Mouse (Mus musculus) hindbrain, embryonic 14.5 days (tissue): Measurements from ENCODE around the gene Gm49776. TPM values are rescaled to one million over a fixed set of nuclear protein-coding genes. Genes with fewer than 3 reads are reported as not detected.
A peak's percentile ranks its signal among the peaks of the same experiment; 100 is the strongest.
"Not testable (repeated sequence)": the region's sequence is repeated elsewhere in the genome, so short reads cannot be mapped to it uniquely, and the experiment has no call there.

Experiments used
- ATAC-seq: fragments of 200-750 bp; cut with Nextera tagmentation; 2 replicates; pipeline ENCODE4 v1.8.0; 2017; ENCODE audit warnings: moderate number of reproducible peaks, mild to moderate bottlenecking, moderate TSS enrichment, moderate library complexity; ENCODE audit not compliant: low FRiP score
- DNase-seq: peaks from one replicate; pipeline ENCODE4 v3.0.0-alpha.2; 2015; ENCODE audit warnings: low spot score
- H3K27ac ChIP-seq: fragments of 300-500 bp; sonication (generic); 2 replicates; pipeline ENCODE4 v1.5.1; 2014; ENCODE audit warnings: mild to moderate bottlenecking, moderate library complexity
- H3K27me3 ChIP-seq: fragments of 300-500 bp; sonication (generic); 2 replicates; pipeline ENCODE4 v1.6.1; 2014; ENCODE audit warnings: mild to moderate bottlenecking, low read length, mixed read lengths; ENCODE audit not compliant: control insufficient read depth, insufficient read depth
- H3K36me3 ChIP-seq: fragments of 300-500 bp; sonication (generic); replicated peaks from 2 replicates; pipeline ENCODE4 v1.6.1; 2014; ENCODE audit not compliant: control insufficient read depth, insufficient read depth
- H3K4me1 ChIP-seq: fragments of 300-500 bp; sonication (generic); replicated peaks from 2 replicates; pipeline ENCODE4 v1.6.1; 2014; ENCODE audit warnings: antibody characterized with exemption, low read length, mixed read lengths; ENCODE audit not compliant: control insufficient read depth, insufficient read depth
- H3K4me2 ChIP-seq: fragments of 300-500 bp; sonication (generic); replicated peaks from 2 replicates; pipeline ENCODE4 v1.6.1; 2014; ENCODE audit warnings: mild to moderate bottlenecking, moderate library complexity
- H3K4me3 ChIP-seq: fragments of 300-500 bp; sonication (generic); replicated peaks from 2 replicates; pipeline ENCODE4 v1.5.1; 2014; ENCODE audit warnings: mild to moderate bottlenecking, low read length
- H3K9ac ChIP-seq: fragments of 300-500 bp; sonication (generic); 2 replicates; pipeline ENCODE4 v1.6.1; 2014
- H3K9me3 ChIP-seq: fragments of 300-500 bp; sonication (generic); 2 replicates; pipeline ENCODE4 v1.6.1; 2016; ENCODE audit warnings: low read length; ENCODE audit not compliant: control insufficient read depth
- WGBS: fragments of 180-500 bp; shearing (Covaris S2); extraction: QIAGEN DNeasy Blood & Tissue Kit; methylation state at CpG from one replicate; pipeline ENCODE4 v1.1.7; 2014; 5-methylcytosine and 5-hydroxymethylcytosine counted together
- polyA plus RNA-seq: library from polyadenylated mRNA; unstranded; fragments of >200 nt; fragmentation: Nextera tagmentation; extraction: Ambion mirVana; gene quantifications from 2 replicates; pipeline ENCODE4 v1.2.1, GENCODE M21; 2014

The Gm49776 gene
- polyA plus RNA-seq: 5.3 TPM in 1 of 2 replicates, not detected in the other

- H3K4me1 ChIP-seq: no peaks in the 10 kb centered on the region
- ATAC-seq: no peak
- no peaks in the 10 kb centered on the region for H3K9me3 ChIP-seq
- no peak for DNase-seq
- no peak within 1 kb of the TSS for H3K4me3 ChIP-seq
- 96% methylated on average over 2 of the region's 2 CpGs for WGBS
- H3K9ac ChIP-seq: no peak within 1 kb of the TSS
- no peak within 1 kb of the TSS for H3K27ac ChIP-seq
- no peak within 1 kb of the TSS for H3K4me2 ChIP-seq
- no peaks in the 10 kb centered on the region for H3K27me3 ChIP-seq
- peaks cover 94% of the 10 kb centered on the region for H3K36me3 ChIP-seq
Measured at GRCm38 (mm10) chr16:18258221-18258620, at the start of gene Gm49776. Gene Gm49776 (minus strand): TSS chr16:18258321.

DNA sequence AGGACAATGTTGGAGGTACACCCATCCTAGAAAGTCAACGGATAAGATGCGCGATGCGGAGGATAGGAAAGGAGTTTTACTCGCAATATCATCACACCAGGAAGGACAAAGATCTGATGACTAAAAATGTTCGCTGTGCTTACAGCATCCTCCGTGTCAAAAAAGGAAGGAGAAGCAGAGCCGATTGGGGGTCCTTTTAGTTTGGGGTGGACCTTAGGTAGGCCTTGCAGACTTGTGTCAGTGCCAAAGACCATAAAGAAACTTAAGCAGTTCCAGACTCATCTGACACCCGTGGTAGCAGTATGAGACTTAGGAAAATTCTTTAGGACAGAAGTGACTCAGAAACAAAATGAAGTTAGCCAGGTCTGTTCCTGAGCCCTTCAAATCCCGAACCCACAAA, 31.5 kb upstream of the Gm49776 start:
- Histone ChIP-seq H3K4me2 (peak overlapping the region; percentile 52), H3K9ac (peak overlapping the region; percentile 51; the same call in 1 of the 2 replicates), H3K4me3 (peak overlapping the region; percentile 68), H3K27ac (0 out of 2 replicates have a peak overlapping the region, but pooled peaks have one; percentile 62), H3K4me1 (peaks cover 25% of the 10 kb centered on the region)
- H3K9me3 ChIP-seq, H3K36me3 ChIP-seq, ATAC-seq, DNase-seq, H3K27me3 ChIP-seq: not testable (repeated sequence)
- WGBS: 4% methylated on average over 9 of the region's 10 CpGs

DNA sequence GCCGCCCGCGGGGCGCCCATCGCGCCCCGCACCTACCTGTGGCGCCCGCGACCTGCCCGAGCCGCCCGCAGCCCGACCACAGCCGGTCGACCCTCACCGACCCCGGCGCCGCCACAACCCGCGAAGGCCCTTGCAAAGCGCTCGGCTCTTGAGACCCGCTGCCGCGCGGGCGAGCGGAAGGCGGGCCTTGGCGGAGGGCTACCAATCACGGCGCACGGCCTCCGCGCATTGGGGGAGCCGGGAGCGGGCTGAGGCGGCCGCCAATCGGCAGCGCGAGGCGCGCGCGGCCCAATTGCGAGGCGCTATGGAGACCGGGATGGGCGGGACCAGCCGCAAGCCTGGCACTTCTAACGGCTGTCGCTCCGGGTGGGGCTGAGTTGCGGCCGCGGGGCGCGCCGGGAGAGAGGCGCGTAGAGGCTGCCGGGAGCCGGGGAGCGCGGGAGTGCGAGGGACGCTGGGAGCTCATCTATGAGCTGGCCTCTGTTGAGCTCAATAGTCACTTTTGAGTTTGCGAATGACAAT, 31.0 kb upstream of the Gm49776 start, which contains the start of gene Dgcr8:
TSS of gene Dgcr8 (minus strand) at position 180 of the 522 bp plus-strand sequence.
- peak within 1 kb of the TSS; percentile 75 for H3K9ac ChIP-seq
- ATAC-seq (peak; percentile 100), DNase-seq (peak; percentile 97)
- peak within 1 kb of the TSS; percentile 68 for H3K4me3 ChIP-seq
- whole genome bisulfite sequencing: under 1% methylated on average over 60 of the region's 71 CpGs
- H3K4me2 ChIP-seq: peak within 1 kb of the TSS; percentile 95
- peak within 1 kb of the TSS; percentile 72 for H3K27ac ChIP-seq
- H3K36me3 ChIP-seq: peaks cover 8% of the 10 kb centered on the region
- peaks cover 25% of the 10 kb centered on the region for H3K4me1 ChIP-seq
- H3K27me3 ChIP-seq: no peaks in the 10 kb centered on the region
- H3K9me3 ChIP-seq: no peaks in the 10 kb centered on the region

- DNase-seq: peak; percentile 43
- Histone ChIP-seq H3K36me3 (peaks cover 13% of the 10 kb centered on the region), H3K4me2 (peak overlapping the region; percentile 95), H3K4me1 (peaks cover 25% of the 10 kb centered on the region), H3K27ac (peak overlapping the region; percentile 72), H3K27me3 (no peaks in the 10 kb centered on the region), H3K9ac (peak overlapping the region; percentile 75), H3K9me3 (no peaks in the 10 kb centered on the region), H3K4me3 (peak overlapping the region; percentile 68)
- 0% methylated on average over 27 of the region's 31 CpGs for WGBS
- ATAC-seq: peak; percentile 77
Measured at GRCm38 (mm10) chr16:18288581-18289061, 30.5 kb upstream of the Gm49776 start.

GRCm38 (mm10) chr16:18288166-18288565, 30.0 kb upstream of the Gm49776 start:
- no peaks in the 10 kb centered on the region for H3K27me3 ChIP-seq
- ATAC-seq: no peak
- H3K4me2 ChIP-seq: peak overlapping the region; percentile 95
- peak overlapping the region; percentile 68 for H3K4me3 ChIP-seq
- peaks cover 18% of the 10 kb centered on the region for H3K36me3 ChIP-seq
- peak overlapping the region; percentile 75 for H3K9ac ChIP-seq
- H3K4me1 ChIP-seq: peaks cover 25% of the 10 kb centered on the region
- 2% methylated on average over 4 of the region's 4 CpGs for WGBS
- H3K27ac ChIP-seq: peak overlapping the region; percentile 72
- DNase-seq: no peak
- H3K9me3 ChIP-seq: no peaks in the 10 kb centered on the region

DNA sequence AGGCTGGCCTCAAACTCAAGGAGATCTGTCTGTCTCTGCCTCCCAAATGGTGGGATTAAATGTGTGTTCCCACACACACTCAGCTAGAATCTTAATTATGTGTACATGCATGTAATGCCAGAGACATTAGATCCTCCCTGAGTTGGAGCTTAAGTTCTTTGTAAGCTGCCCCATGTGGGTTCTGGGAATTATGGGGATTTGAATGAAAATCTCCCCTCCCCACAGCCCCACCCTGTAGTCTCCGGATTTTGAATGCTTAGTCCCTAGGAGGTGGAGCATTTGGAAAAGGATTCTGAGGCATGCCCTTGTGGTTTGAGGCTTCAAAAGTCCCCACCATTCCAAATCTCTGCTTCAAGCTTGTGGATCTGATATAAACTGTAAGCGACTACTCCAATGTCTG, 17.0 kb upstream of the Gm49776 start:
- Histone ChIP-seq H3K4me1 (no peaks in the 10 kb centered on the region), H3K27ac (no peak overlapping the region), H3K9ac (no peak overlapping the region), H3K9me3 (no peaks in the 10 kb centered on the region), H3K4me2 (no peak overlapping the region), H3K4me3 (no peak overlapping the region), H3K27me3 (no peaks in the 10 kb centered on the region), H3K36me3 (peaks cover 96% of the 10 kb centered on the region)
- ATAC-seq (no peak), DNase-seq (no peak)
- 75% methylated on average over 2 of the region's 2 CpGs for WGBS

DNA sequence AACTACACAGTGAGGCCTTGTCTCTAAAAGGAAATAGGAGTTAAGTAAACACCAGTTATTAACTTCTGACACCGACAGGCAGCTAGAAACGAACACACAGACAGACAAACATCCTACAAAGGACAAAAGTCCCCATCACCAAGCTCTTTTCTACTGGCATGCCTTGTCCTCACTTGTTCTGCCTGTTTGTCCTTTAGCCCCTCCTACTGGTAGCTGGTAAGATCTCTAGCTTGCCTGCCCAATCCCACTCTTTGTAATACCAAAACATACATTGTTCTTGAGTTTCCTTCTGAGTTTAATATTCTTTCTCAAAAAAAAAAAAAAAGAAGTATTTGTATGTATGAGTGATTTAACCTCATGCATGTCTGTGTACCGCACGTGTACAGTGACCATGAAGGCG, 10.1 kb upstream of the Gm49776 start:
- H3K4me3 ChIP-seq: no peak overlapping the region
- H3K9ac ChIP-seq: no peak overlapping the region
- no peaks in the 10 kb centered on the region for H3K9me3 ChIP-seq
- H3K4me1 ChIP-seq: no peaks in the 10 kb centered on the region
- no peaks in the 10 kb centered on the region for H3K27me3 ChIP-seq
- H3K4me2 ChIP-seq: no peak overlapping the region
- no peak for ATAC-seq
- H3K36me3 ChIP-seq: peaks cover 87% of the 10 kb centered on the region
- H3K27ac ChIP-seq: no peak overlapping the region
- DNase-seq: peak; percentile 35
- 91% methylated on average over 5 of the region's 5 CpGs for WGBS

DNA sequence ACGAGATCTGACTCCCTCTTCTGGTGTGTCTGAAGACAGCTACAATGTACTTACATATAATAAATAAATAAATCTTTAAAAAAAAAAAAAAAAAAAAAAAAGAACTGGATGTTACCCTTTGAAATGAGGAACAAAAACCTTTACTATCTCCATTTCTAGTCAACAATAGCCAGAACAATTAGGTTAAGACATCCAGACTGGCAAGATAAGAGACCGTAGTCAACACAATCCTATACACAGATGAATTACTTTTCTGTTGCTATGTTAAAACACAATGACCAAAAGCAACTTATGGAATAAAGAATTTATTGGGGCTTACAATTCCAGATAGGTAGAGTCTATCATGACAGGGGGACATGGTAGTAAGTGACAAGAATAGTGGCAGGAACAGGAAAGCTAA, 6.9 kb upstream of the Gm49776 start:
- H3K4me1 ChIP-seq: no peaks in the 10 kb centered on the region
- no peak for ATAC-seq
- no peak overlapping the region for H3K27ac ChIP-seq
- DNase-seq: no peak
- no peaks in the 10 kb centered on the region for H3K27me3 ChIP-seq
- no peak overlapping the region for H3K4me2 ChIP-seq
- no peak overlapping the region for H3K9ac ChIP-seq
- H3K36me3 ChIP-seq: peaks cover 84% of the 10 kb centered on the region
- WGBS: 86% methylated on average over 2 of the region's 2 CpGs
- no peaks in the 10 kb centered on the region for H3K9me3 ChIP-seq
- H3K4me3 ChIP-seq: no peak overlapping the region

- ATAC-seq: no peak
- Histone ChIP-seq H3K9ac (no peak overlapping the region), H3K4me2 (no peak overlapping the region), H3K9me3 (no peaks in the 10 kb centered on the region), H3K36me3 (peaks cover 81% of the 10 kb centered on the region), H3K27ac (no peak overlapping the region), H3K27me3 (no peaks in the 10 kb centered on the region), H3K4me1 (peaks cover 18% of the 10 kb centered on the region), H3K4me3 (no peak overlapping the region)
- WGBS: 91% methylated on average over 1 of the region's 1 CpGs
- no peak for DNase-seq
Measured at GRCm38 (mm10) chr16:18253866-18254265, 4.3 kb downstream of the Gm49776 start.
